Comparison of ENCODE assay signal across 10 mouse cellular contexts in genomic region chr1:172483361-172483660, GRCm38 (mm10). TPM values are rescaled to one million over a fixed set of nuclear protein-coding genes. Genes with fewer than 3 reads are reported as not detected.
A peak's percentile ranks its signal among the peaks of the same experiment; 100 is the strongest.
DNase-seq lines count a peak whose midpoint lies in the region; ATAC-seq and TF ChIP-seq lines count a peak whose summit lies in the region.
"Had no signal": no experiment of that assay in that cellular context is flagged by ENCODE, and none has a peak within 500 bp of the region (broad histone marks: within the 10 kb centered on the region; RNA-seq: fewer than 3 reads in every experiment).

No protein-coding gene starts in this region.

- peak overlapping the region; percentile 70 for H3K9ac ChIP-seq in kidney, embryonic 16.5 days (replicated peaks; ENCODE audit: low read length)
- peak overlapping the region; percentile 88 for H3K9ac ChIP-seq in forebrain, embryonic 13.5 days
- peak overlapping the region; percentile 71 for H3K9ac ChIP-seq in limb, embryonic 13.5 days

- no peaks in the 10 kb centered on the region for H3K36me3 ChIP-seq in kidney, embryonic 16.5 days (ENCODE audit: insufficient read depth, low read length)
- H3K36me3 ChIP-seq in forebrain, embryonic 13.5 days (ENCODE audit: poor library complexity, severe bottlenecking) = peaks cover 24% of the 10 kb centered on the region
- H3K36me3 ChIP-seq in limb, embryonic 13.5 days = peaks cover 25% of the 10 kb centered on the region

- H3K4me3 ChIP-seq in kidney, embryonic 16.5 days (ENCODE audit: low read length) = peak overlapping the region; percentile 68
- peak overlapping the region; percentile 67 for H3K4me3 ChIP-seq in forebrain, embryonic 13.5 days
- peak overlapping the region; percentile 65 for H3K4me3 ChIP-seq in limb, embryonic 13.5 days
- peak overlapping the region; percentile 19 for H3K4me3 ChIP-seq in olfactory bulb, adult 2 months (ENCODE audit: insufficient read depth, low read depth, low read length)

- no peaks in the 10 kb centered on the region for H3K9me3 ChIP-seq in kidney, embryonic 16.5 days (ENCODE audit: low read length)
- H3K9me3 ChIP-seq in forebrain, embryonic 13.5 days (replicated peaks) = no peaks in the 10 kb centered on the region
- H3K9me3 ChIP-seq in limb, embryonic 13.5 days = no peaks in the 10 kb centered on the region

- H3K27me3 ChIP-seq in kidney, embryonic 16.5 days (ENCODE audit: insufficient read depth, low read length) = no peaks in the 10 kb centered on the region
- 0 out of 2 replicates have a peak, but pooled peaks cover 4% of the 10 kb centered on the region for H3K27me3 ChIP-seq in forebrain, embryonic 13.5 days
- H3K27me3 ChIP-seq in limb, embryonic 13.5 days = no peaks in the 10 kb centered on the region
- H3K27me3 ChIP-seq: CH12.LX had no signal

- no peak overlapping the region for H3K27ac ChIP-seq in kidney, embryonic 16.5 days (ENCODE audit: low read length)
- peak overlapping the region; percentile 79 for H3K27ac ChIP-seq in forebrain, embryonic 13.5 days
- no peak overlapping the region for H3K27ac ChIP-seq in limb, embryonic 13.5 days
- no peak overlapping the region for H3K27ac ChIP-seq in olfactory bulb, adult 2 months (ENCODE audit: insufficient read depth, low read depth, low read length)

- ATAC-seq in kidney, embryonic 16.5 days (ENCODE audit: low FRiP score, low TSS enrichment) = no peak
- ATAC-seq in forebrain, embryonic 13.5 days = no peak
- no peak for ATAC-seq in limb, embryonic 13.5 days (ENCODE audit: low FRiP score, low read depth)

- TF ChIP-seq POLR2A in olfactory bulb, adult 2 months (IDR thresholded peaks at IDR 0.05; ENCODE audit: insufficient read depth, low read depth, low read length) = no peak

- 27% methylated on average over 4 of the region's 4 CpGs for WGBS in kidney, embryonic 16.5 days
- 2% methylated on average over 4 of the region's 4 CpGs for WGBS in forebrain, embryonic 13.5 days
- 13% methylated on average over 4 of the region's 4 CpGs for WGBS in limb, embryonic 13.5 days
- WGBS in olfactory bulb, adult 2 months = 39% methylated on average over 4 of the region's 4 CpGs

- DNase-seq in kidney, postnatal 36 days = no peak
- no peak for DNase-seq in Muller cell, postnatal 12 days (ENCODE audit: inconsistent ontology term)
- no peak for DNase-seq in thymus, postnatal 14 days
- no peak for DNase-seq in adrenal gland, adult 18-20 months (ENCODE audit: low spot score in 2 of 2)
- DNase-seq: right cerebral cortex, postnatal 4 days had no signal

- no peak for TF ChIP-seq CTCF in olfactory bulb, adult 2 months (IDR thresholded peaks at IDR 0.05; ENCODE audit: insufficient read depth, low read depth, low read length)

- peaks cover 37% of the 10 kb centered on the region for H3K4me1 ChIP-seq in kidney, embryonic 16.5 days (ENCODE audit: insufficient read depth, low read length)
- H3K4me1 ChIP-seq in forebrain, embryonic 13.5 days = peaks cover 61% of the 10 kb centered on the region
- peaks cover 49% of the 10 kb centered on the region for H3K4me1 ChIP-seq in limb, embryonic 13.5 days
- H3K4me1 ChIP-seq in olfactory bulb, adult 2 months (ENCODE audit: control insufficient read depth, insufficient read depth, low read length) = peaks cover 42% of the 10 kb centered on the region

- H3K4me2 ChIP-seq in kidney, embryonic 16.5 days (replicated peaks; ENCODE audit: low read depth, low read length) = peak overlapping the region; percentile 79
- peak overlapping the region; percentile 93 for H3K4me2 ChIP-seq in forebrain, embryonic 13.5 days
- H3K4me2 ChIP-seq in limb, embryonic 13.5 days (replicated peaks) = peak overlapping the region; percentile 72

RNA-seq across cellular contexts. Expression of gene Igsf9, which starts 1.7 kb away (rescaled TPM):
- 45.7 and 58.1 TPM in 2 replicates for polyA plus RNA-seq in kidney, embryonic 16.5 days (2015; fragmentation: Nextera tagmentation; extraction: Ambion mirVana)
- polyA plus RNA-seq in forebrain, embryonic 13.5 days (2015; fragmentation: Nextera tagmentation; extraction: Ambion mirVana) = 78.7 and 90.7 TPM in 2 replicates
- polyA plus RNA-seq in limb, embryonic 13.5 days (2015; fragmentation: Nextera tagmentation; extraction: Ambion mirVana) = 47.9 and 53.2 TPM in 2 replicates
- polyA plus RNA-seq in olfactory bulb, adult 2 months (2012; ENCODE audit: insufficient read depth, insufficient read length, low replicate concordance, missing spikeins) = not detected in 2 replicates
- total RNA-seq in adrenal gland, adult 18-20 months (2021) = 1 to 10 TPM; 1.1 to 3.2 TPM

RNA-seq across cellular contexts. Expression of gene Slamf9, which starts 8.2 kb away (rescaled TPM):
- polyA plus RNA-seq in kidney, embryonic 16.5 days (2015; fragmentation: Nextera tagmentation; extraction: Ambion mirVana) = 1.0 and 1.7 TPM in 2 replicates
- polyA plus RNA-seq in forebrain, embryonic 13.5 days (2015; fragmentation: Nextera tagmentation; extraction: Ambion mirVana) = 0.21 and 0.23 TPM in 2 replicates
- polyA plus RNA-seq in limb, embryonic 13.5 days (2015; fragmentation: Nextera tagmentation; extraction: Ambion mirVana) = 0.25 and 0.63 TPM in 2 replicates
- polyA plus RNA-seq in olfactory bulb, adult 2 months (2012; ENCODE audit: insufficient read depth, insufficient read length, low replicate concordance, missing spikeins) = not detected in 2 replicates
- 1 to 10 TPM; 3.4 to 5.0 TPM for total RNA-seq in adrenal gland, adult 18-20 months (2021)

RNA-seq across cellular contexts. Expression of gene Tagln2, which starts 16.5 kb away (rescaled TPM):
- polyA plus RNA-seq in kidney, embryonic 16.5 days (2015; fragmentation: Nextera tagmentation; extraction: Ambion mirVana) = 280 and 282 TPM in 2 replicates
- 52.9 and 55.8 TPM in 2 replicates for polyA plus RNA-seq in forebrain, embryonic 13.5 days (2015; fragmentation: Nextera tagmentation; extraction: Ambion mirVana)
- 118 and 119 TPM in 2 replicates for polyA plus RNA-seq in limb, embryonic 13.5 days (2015; fragmentation: Nextera tagmentation; extraction: Ambion mirVana)
- not detected in 2 replicates for polyA plus RNA-seq in olfactory bulb, adult 2 months (2012; ENCODE audit: insufficient read depth, insufficient read length, low replicate concordance, missing spikeins)
- total RNA-seq in adrenal gland, adult 18-20 months (2021) = 10 to 100 TPM; 64.7 to 65.1 TPM

RNA-seq across cellular contexts. Expression of gene Cfap45, which starts 37.3 kb away (rescaled TPM):
- polyA plus RNA-seq in kidney, embryonic 16.5 days (2015; fragmentation: Nextera tagmentation; extraction: Ambion mirVana) = 1.9 and 2.5 TPM in 2 replicates
- 1.4 and 2.2 TPM in 2 replicates for polyA plus RNA-seq in forebrain, embryonic 13.5 days (2015; fragmentation: Nextera tagmentation; extraction: Ambion mirVana)
- 1.0 and 1.7 TPM in 2 replicates for polyA plus RNA-seq in limb, embryonic 13.5 days (2015; fragmentation: Nextera tagmentation; extraction: Ambion mirVana)
- polyA plus RNA-seq in olfactory bulb, adult 2 months (2012; ENCODE audit: insufficient read depth, insufficient read length, low replicate concordance, missing spikeins) = not detected in 2 replicates
- total RNA-seq in adrenal gland, adult 18-20 months (2021) = under 1 TPM; 0.35 to 0.40 TPM
- total RNA-seq: CH12.LX had no signal

Comparison
In these comparisons a context has a peak if more than half of its experiments do, and no peak if none do; other contexts are left out.
1. RNA of gene Igsf9, which starts 1.7 kb away (polyA plus RNA-seq): 78.7 to 90.7 TPM in forebrain, embryonic 13.5 days, 47.9 to 53.2 TPM in limb, embryonic 13.5 days and 45.7 to 58.1 TPM in kidney, embryonic 16.5 days; not detected in olfactory bulb, adult 2 months; every median in the first group is over 10 times any median in the second.
2. Peak in every context shown above with its lines, with median percentiles within 50 percentile points of each other: H3K4me2 ChIP-seq, H3K4me3 ChIP-seq and H3K9ac ChIP-seq.